Mouse (Mus musculus): ENCODE results near the gene Trip12.

Trip12 gene

DNA sequence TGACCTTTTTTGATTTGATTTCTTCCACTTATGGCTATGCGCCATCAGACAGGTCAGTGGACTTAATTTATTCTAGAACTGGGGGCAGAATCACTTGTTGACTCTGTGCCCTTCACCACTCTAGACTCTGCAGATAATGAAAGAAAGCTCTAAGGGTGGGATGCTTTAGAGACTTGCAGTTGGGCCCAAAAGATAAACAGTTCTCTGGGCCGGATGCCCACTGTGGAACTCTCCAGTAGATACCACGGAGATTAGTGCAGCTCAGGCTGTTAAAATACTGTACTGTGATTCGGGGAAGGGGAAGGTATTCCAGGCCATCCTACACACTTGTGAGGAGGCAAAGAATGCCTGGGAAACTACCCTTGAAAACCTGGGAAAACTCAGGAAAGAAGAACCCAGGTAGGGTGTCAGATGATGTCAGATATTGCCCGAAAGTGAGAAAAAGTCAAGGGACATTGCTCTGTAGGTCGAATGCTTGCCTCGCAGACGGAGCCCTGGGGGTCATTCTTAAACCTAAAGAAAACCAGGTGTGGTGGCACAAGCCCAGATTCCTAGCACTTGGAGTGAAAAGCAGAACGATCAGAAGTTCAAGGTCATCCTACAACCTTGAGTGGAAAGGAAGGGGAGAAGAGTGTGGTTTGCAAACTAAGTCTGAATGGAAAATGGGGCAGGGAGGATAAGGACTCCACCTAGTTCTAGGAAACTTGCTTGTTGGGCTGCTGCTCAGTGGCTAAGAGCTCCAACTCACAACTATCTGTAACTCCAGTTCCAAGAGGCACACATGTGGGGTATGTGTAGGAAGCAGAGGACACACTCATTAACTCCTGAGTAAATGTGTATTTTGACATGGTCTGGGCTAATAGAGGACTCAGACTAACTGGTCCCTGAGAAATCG, 20.3 kb upstream of the Trip12 start:
- in situ Hi-C loops (cut with MboI, MseI) = no loop called here

DNA sequence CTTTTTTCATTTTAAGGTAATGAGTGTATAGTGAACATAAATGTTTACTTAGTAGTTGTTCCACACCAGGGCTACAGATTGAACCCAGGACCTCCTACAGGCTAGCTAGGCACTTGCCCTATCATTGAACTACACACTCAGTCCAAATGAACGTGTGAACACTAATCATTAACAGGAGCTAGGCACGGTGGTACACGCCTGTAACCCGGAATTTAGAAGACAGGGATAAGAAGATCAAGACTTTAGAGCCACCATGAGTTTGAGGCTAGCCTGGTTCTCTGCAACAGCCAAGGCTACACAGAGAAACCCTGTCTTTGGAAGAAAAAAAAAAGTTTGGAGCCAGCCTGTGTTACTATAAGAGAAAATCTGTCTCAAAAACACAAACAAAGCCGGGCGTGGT, 19.3 kb upstream of the Trip12 start:
- in situ Hi-C loops (cut with MboI, MseI) = no loop called here

DNA sequence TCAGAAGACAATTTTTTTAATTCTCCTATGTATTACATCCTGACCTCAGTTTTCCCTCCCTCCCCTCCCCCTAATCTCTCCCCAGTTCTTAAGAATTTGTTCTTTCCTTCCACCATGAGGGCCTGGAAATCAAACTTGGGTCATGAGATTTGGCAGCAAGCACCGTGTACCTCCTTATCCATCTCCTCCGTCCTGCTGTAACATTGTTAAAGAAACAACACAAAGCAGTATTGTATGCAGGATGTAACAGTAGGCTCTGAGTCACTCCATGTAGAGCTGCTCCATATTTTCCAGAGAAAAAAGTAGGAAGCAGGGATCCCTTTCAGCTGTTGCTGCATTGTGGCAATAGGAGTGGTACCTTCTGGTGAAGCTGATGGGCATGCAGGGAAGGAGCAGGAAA, 15.4 kb upstream of the Trip12 start:
- in situ Hi-C loops (cut with MboI, MseI) = no loop called here

DNA sequence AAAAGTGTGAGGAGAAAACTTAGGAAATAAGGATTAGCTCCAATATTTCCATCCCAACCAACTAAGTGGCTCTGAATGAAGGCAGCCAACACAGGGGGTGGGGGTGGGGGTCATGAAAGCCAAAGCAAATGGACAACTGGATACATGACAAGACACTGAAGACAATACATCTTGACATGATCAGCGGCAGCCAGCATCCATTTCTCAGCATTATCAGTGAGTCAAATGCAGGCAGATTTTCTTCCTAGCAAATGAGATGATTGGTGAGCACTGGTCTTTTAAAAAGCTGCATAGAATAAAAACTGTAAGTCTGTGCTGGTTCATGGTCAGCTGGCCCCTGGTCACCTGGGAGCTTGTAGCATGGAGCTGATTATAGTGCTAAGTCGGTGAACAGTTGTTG, 14.7 kb upstream of the Trip12 start:
- in situ Hi-C loops (cut with MboI, MseI) = no loop called here

DNA sequence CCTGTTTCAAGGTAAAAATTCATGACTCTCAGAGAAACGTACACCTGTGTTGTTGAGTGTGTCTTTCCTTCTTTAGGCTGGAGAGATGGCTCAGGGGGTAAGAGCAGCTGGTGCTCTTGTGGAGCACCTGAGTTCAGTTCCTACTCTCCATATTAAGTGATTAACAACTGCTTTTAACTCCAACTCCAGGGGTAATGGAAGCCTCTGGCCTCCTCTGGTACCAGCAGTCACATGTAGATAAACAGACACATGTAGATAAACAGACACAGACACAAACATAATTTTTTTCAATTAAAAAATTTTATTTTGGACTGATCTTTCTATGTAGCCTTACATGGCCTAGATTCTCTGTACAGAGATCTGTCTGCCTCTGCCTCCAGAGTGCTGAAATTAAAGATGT, 13.4 kb upstream of the Trip12 start:
- in situ Hi-C loops (cut with MboI, MseI) = no loop called here

DNA sequence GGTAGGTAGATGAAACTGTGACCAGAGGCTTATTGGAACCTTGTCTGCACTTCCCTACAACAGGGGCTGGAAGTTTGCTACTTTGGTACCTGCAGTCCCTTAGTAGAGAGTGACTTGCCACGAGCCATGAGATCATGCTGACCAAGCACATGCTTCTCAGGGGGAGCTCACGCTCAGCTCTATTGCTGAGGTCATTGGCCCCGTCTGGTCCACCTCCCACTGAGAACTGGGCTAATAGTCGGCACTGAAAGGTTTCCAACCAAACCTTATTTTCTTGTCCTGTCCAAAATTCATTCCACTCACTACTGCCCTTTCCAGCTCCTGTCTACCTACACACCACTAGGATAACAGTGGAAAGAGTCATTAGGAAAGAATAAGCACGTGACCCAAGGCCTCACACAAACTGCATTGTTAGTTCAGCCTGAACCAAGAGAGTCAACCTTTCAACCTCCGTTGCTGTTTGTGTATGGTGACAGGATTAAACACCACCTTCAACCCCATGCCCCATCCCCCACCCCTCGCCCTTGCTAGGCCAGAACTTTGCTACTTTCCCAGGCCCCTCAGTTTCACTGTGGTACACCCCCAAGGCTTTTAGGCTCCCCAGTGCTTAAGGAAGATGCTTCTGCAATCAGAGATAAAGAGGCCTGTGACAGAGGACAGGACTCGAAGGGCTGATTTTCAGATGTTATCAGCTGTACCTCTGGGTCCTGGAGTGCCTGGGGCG, 11.4 kb upstream of the Trip12 start:
- in situ Hi-C loops (cut with MboI, MseI) = no loop called here

DNA sequence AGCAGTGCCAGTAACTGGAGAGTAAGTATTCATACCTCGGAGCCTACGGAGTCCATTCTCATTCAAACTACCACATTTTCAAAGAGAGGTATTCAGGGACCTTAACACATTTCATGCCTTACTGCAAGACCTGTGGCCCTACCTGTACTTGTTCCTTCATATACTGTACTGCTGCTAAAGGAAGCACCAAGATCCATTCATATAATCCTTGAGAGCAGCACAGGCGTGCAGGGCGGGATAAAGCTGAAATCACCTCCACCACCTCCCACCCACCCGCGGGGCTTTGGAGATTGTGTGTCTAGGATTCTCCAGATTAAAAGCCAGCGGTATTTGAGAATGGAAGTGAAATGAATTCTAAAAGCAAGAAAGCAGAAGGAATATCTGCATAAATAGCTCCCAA, 10.2 kb upstream of the Trip12 start:
- in situ Hi-C loops (cut with MboI, MseI) = no loop called here

DNA sequence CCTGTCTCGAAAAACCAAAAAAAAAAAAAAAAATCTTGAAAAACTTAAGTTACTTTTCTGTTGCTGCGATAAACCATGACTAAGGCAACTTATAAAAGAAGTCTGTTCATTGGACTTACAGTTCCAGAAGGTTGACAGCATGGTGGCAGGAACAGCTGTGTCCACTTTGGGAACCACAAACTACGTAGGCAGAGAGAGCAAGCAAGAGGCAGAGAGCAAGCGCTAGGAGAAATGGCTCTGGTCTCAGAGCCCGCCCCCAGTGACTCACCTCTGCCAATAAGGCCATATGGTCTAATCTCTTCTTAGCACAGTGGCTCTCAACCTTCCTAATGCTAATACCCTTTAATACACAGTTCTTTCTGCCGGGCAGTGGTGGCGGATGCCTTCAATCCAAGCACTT, 9.5 kb upstream of the Trip12 start:
- in situ Hi-C loops (cut with MboI, MseI) = no loop called here

DNA sequence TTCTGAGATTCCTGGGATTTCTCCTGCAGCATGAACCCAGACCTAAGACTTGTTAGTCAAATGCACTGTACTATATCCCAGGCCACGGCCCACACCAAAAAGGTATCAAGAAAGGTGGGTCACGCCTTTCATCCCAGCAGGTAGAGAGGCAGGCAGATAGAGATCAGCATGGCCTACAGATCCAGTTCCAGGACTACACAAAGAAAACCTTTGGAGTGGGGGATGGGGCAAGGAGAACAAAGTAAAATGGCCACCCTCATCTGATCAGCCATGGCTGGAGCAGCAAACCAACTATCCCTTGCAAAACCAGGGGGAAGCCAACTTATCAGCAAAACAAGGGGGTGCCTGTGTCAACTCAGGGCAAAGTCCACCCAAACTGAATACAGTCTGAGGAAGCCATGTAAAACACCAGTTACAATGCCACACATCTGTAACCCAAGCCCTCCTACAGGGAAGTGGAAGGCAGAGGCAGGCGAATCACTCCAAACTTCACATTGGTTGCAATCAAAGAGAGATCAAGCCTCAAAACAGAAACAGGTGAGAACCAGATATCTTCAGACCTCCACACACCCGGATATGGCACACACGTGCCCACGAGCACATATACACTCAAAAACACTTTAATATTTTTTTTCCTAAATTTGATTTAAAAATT, 8.6 kb upstream of the Trip12 start:
- in situ Hi-C loops (cut with MboI, MseI) = no loop called here

DNA sequence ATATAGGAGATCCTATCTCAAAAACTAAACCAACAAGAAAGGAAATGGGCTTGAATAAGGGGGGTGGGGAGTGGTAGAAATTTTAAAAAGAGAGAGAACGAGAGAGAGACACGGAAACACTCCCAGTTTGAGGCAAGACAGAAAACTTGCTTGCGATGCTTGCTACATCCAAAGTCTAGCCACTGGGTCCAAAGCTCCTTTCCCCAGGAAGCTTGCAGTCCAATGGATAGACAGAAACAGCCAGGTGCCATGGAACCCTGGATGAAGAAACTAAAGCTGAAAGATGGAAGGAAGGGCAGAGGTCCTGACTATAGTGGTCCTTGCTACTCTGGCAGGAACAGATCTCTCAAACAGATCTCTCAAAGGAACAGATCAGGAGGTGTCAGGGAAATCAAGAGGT, 8.0 kb upstream of the Trip12 start:
- in situ Hi-C loops (cut with MboI, MseI) = no loop called here

DNA sequence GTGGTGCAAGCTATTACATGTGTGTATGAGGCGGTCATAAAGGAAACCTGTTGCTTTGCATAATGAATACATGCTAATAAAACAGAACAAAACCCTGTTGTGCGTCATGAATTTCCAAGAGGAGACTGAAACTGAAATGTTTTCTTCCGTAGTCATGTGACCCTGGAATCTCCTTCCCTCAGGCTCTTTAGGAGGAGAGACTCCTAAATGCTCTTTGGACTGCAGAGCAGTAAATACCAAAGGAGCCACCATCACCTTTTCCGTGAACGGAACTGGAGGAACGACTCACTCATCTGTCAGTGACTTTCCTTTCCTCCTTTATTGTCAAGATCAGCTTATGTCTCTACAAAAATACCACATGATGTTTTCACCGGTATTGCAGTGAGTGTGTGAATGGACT, 7.4 kb upstream of the Trip12 start:
- in situ Hi-C loops (cut with MboI, MseI) = no loop called here

DNA sequence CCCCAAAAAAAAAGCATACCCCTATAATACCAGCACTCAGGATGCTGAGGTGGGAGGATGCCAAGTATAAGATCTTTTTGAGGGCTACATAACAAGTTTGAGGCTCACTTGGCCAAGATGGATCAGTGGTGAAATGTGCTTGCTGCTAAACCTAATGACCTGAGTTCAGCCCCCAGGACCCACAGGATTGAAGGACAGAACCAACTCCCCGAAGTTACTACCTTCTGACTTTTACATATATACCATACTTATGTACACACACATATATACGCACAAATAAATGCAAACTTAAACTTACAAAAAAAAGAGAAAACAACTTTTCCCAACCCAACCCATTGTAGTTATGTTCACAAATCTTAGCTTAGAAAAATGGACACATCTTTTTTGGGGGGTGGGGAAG, 3.0 kb upstream of the Trip12 start:
- in situ Hi-C loops (cut with MboI, MseI) = no loop called here

DNA sequence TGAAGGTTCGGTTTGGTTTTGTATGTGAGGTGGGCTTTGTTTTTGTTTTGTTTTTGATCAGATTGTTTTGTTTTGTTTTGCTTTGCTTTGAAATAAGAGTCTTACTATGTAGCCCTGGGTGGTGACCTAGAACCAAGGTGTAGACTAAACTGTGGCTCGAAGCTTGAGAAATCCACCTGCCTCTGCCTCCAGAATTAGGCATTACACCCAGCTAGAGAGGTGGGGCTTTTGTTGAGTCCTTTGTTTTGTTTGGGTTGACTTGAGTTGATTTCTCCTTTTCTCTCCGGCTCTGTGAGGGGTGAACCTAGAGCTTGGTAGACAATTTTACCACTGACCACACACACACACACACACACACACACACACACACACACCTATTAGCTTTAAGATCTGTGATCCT, 745 bp upstream of the Trip12 start:
- in situ Hi-C loops (cut with MboI, MseI) = no loop called here

DNA sequence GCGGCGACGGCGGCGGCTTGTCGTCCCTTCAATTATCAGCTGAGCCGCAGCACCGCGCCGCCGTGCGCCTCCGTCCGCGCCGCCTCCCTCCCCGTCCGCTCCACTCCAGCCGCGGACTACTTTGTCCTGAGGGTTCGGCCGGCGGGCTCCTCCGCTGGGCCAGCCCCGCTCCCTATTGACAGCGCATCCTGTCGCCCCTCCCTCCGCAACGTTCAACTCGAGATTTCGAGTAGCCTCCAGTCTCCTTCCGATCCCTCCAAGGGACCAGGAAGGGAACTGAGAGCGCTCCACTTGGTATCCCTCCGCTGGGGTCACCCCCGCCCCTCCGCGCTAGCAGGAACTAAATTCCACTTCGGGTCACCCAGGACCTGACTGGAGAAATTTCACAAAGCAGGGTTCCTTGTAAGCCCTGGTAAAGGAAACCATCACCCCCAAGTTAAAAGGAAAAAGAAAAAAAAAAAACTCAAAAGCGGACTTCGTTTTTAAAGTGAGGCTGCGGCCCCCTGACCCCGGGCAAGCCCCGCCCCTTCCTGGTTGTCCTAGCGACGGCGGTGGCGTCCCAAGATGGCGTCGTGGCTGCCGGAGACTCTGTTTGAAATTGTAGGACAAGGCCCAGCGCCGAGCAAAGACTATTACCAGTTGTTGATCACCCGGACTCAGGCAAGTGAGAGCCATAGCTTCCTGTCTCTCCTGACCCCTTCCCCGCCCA, 853 bp downstream of the Trip12 start, which contains the start of gene Fbxo36:
Fbxo36 (plus strand) TSS at position 533 of the 709 bp plus-strand sequence.
- in situ Hi-C loops (cut with MboI, MseI) = no loop called here

DNA sequence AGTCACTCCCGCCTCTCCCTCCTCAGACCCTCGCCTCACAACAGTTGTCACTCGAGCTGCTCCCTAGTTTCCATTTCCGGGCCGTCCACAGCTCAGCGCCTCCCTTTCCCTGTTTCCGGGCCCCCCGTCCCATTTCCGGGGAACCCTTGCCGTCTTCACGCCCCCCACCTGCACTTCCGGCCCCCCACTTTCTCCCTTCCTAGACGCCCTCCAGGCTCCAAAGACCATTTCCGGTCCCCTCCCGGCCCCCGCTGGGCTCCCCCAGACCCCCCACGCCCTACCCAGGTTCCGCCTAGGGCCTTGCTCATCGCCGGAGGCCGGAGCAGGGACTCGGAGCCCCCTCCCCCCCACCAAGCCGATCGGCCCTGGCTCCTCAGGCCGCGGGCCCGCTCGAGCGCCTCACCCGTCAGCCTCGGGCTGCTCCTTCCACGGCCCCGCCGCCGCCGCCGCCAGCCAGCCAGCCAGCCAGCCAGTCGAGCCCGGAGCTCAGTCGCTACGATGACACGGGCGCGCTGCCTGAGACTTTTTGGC, 1.6 kb downstream of the Trip12 start:
- in situ Hi-C loops (cut with MboI, MseI) = no loop called here

DNA sequence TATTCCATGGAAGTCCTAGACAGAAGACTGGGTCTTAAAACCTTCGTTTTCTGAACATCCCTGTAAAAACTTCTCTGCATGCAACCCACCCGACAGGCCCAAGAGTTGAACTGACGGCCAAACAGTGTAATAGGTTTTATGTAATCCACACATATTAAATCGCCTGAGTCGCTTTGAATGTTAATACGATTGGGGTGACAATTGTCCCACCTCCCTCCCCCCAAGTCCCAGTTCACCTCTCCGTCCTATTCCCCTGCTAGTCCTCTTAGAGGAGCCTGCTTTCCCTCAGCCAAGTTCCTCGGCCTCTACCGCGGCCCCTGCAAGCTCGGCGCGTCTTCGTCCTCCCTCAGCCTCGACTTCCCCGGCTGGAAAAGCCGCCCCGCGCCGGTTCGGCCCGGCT, 2.2 kb downstream of the Trip12 start:
- in situ Hi-C loops (cut with MboI, MseI) = no loop called here

DNA sequence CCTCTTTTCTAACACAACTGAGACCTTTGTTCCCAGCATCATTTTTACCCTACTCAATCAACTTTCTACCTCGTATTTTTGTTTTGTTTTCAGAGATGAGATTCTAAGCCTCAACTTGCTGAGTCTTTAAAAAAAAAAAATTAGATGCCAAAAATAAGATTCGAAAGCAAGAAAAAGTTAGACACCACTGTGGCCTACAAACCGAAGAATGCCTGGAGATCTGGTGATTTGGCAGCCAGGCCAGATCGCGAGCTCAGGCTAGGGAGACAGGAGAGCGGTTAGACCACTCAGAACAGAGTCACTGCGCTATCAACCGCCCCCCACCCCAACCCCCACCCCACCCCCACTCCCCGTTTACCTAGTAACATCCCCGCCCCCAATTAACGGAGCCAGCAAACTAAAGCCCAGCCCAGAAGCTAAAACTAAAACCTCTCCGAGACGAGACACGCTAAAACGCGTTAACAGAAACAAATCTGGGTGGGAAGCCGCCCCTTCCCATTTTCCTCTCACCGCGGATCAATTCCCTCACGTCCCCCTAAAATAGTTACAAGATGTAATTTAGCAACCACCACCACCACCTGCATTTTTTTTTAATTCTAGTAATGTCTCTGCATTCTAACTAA, 2.7 kb downstream of the Trip12 start:
- in situ Hi-C loops (cut with MboI, MseI) = no loop called here

DNA sequence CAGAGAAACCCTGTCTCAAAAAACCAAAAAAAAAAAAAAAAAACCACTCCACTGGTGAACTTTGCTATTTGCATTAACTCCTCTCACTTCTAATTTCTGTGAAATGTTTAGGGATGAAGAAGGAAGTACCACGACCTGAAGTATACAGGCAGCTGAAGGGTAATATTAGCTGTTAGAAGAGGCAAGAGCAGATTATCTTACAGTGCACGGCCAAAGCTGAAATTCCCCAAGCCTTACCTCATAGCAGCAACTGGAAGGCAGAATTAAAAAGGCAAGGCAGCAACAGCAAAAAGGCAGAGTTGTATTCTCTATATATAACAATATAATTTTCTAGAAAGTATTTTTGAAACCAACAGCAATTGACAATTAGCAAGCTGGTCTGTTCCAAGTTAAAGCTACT, 15.2 kb downstream of the Trip12 start:
- in situ Hi-C loops (cut with MboI, MseI) = loop anchor here (5.0 kb wide), 1 partner anchor 88 kb away; no protein-coding TSS in a partner anchor

DNA sequence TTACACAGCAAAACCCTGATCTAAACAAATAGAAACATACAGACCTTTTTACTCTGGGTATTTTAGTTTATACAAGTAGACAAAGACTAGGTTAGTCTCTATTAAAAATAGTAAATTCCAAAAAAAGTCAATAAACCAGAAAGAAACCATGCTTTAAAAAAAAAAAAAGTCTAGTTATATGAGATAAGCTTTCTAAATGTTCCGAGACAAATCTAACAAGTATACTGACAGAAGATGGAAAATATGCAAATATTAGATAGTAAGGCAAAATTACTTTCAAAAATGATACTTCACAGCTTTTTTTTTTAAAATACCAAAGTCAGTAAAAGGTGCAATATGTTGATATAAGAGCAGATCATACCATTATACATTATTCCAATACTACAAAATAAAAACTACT, 22.7 kb downstream of the Trip12 start:
- in situ Hi-C loops (cut with MboI, MseI) = no loop called here

DNA sequence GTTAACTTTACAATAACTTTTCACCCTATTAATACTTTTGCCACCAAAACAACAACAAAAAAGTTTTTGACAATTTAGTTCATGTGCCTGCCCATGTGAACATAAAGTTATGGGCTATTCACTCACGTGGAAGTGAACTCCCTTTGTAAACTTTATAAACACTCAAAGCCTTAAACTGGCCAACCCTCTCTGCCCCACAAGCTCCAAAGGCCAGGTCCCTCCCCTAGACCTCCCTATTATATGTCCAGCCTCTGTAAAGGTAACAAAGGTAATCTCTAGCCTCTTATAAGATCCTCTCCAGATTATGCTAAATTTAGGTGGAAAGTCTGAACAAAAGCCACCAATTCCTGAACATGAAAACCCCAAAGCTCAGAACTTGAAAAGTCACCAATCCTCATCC, 36.5 kb downstream of the Trip12 start:
- in situ Hi-C loops (cut with MboI, MseI) = no loop called here

DNA sequence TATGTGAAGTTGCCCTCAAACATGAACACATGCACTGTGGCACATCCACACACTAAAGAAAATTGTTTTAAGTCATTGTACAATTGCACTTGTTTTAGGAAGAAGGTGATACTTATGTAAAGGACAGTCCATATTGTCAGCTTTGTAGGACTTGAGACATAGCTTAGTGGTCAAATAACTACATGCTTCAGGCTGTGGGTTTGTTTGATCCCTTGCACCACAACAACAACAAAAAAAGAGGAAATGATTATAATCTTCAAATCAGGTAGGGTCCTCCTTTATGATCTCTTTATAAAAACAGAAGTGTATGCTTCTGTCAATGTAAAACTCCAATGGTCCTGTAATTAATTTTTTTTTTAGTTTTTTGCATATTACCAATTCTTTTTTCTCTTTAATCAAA, 41.1 kb downstream of the Trip12 start:
- in situ Hi-C loops (cut with MboI, MseI) = no loop called here

All from T-helper 2 cell (primary cell).